Mouse (Mus musculus) common myeloid progenitor, adult 5-6 weeks (primary cell): Measurements from ENCODE around the gene Akap7. TPM values are rescaled to one million over a fixed set of nuclear protein-coding genes. Genes with fewer than 3 reads are reported as not detected.
A peak's percentile ranks its signal among the peaks of the same experiment; 100 is the strongest.

ENCODE experiments used
- ATAC-seq: replicated peaks from 2 replicates; pipeline ENCODE4 v1.8.0; 2016; ENCODE audit warnings: low read depth, mild to moderate bottlenecking, moderate TSS enrichment, inconsistent platforms; ENCODE audit not compliant: poor library complexity, severe bottlenecking
- total RNA-seq: library from RNA; stranded (forward); fragments of 200-1000, 187-1606 nt; gene quantifications from 2 replicates; pipeline ENCODE4 v1.2.3, GENCODE M21; 2017

The Akap7 gene
- total RNA-seq, 1 experiment from 2014 or later = 24.2 TPM

DNA sequence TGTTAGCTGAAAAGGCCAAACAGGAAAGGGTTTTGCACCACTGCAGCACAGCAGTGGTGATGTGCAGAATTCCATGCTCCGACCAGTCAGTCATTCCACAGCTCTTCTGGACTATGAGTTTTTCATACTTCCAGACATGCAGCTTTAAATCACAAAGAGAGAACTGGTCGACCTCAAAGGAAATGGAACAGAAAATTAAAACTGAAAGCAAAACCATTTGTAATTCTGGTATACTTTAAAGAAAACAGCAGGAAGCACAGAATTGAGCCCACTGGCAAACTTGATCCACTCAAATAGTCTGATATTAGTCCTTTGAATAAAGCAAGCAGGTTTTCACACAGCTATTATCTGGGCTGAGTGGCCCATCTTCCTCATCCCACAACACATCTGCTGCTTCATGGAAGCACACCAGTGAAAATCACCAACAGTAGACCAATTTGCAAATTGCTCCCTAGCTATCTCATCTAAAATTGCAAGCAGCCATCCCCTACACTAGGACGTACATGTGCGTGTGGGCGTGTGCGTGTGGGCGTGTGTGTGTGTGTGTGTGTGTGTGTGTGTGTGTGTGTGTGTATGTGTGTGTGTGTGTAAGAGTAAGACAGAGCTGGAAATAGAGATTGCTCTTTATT is 156.4 kb downstream of the Akap7 start:
- ATAC-seq = no peak

DNA sequence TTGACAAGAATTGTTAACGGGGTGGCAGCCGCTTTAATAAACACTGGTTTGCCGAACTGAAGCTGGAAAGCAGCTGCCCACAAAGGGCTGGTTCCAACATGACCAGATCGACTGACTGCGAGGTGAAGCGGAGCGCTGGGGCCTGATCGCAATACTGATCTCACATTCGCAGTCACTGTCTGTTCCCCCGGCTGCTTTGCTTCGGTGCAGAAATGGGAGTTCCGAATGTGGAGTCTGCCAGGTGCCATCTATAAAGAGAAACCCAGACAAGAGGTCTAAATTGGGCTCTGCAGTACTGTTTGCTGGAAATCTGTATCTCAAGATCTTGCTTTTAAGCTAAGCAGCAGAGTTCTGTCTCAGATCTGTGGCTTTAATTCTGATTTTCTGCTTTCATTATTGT is 161.8 kb downstream of the Akap7 start:
- no peak for ATAC-seq

DNA sequence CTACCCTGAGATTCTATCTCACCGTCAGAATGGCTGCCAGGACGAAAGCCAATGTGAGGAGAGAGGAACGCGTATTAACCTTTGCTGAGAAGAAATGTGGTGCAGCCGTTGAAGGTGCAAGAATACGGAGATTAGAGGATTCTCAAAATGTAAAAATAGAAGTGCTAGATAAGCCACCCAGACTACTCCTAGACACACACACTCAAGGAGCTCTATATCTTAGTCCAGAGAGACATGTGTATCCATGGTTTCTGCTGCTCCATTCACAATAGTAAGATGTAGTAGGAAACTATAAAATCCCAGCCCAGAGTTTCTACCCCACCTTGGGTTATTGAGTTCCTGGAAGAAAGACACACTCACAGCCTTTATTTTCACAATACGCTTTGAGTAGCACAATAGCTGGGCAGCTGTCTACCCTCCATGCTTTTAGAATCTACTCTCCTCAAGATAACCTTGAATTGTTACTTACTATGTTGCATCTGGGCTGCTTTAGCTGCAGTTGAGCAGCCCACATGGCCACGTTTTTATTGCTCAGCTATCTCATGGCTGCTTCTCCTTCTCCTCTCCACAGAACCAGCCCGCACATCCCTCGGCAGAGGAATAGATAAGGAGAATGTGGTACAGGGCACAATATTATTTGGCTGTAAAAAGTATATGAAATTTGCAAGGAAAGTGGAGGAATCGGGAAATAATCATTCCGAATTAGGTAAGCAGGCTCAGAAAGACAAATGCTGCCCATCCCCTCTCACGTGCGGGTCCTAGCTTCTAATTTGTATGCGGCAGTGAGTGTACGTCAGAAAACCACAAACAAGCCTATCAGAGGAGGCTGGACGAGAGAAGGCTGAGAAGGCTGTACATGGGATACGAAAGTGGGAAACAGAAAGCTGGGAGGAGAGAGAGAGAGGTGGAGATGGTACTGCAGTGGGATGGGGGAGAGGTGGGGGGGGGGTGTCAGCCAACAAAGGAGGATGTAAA is 162.6 kb downstream of the Akap7 start:
- ATAC-seq = peak; percentile 56

DNA sequence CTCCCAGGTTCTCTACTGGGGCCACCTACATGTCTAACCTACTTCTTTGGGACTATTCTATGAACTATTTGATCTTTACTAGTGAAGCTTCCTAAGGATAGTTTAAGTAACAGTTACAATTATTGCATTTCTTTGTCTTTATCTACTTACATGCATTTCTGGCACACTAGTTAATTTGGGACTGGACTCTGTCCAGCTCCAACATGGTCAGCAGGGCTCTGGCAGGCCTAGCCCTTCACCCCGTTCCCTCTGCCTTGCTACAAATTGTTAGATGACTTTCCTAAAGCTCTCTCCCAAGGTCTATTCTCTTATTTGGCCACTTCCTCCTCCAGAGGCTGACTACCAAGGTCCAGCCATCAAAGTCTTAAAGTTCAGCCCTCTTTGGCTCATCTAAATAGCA is 165.9 kb downstream of the Akap7 start:
- no peak for ATAC-seq

DNA sequence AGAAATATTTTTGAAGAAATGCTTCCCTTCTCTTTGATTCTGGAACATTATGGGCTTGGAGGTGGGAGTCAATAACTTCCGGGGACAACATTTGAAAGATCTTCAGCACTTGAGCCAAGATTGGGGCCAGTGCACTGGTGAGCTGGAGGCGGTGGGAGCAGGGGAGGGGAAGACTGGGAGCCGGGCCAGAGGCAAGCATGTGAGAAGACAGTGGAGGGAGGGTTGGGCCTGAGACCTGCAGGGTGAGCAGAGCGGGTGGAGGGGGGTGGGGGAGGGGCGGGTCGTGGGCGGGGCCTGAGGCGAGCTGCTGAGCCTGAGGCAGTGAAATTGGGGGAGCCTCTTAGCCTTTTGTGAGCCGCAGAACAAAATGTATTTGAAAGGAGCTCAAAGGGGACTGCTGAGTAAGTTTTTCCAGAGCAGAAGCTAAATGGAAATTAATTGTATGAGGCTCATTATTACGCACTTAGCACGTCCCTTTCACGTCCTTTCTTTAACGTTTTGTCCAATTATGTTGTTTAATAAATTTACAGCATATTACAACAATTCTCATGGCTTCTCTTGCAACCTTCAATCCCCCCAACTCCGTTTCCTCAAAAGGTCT is 167.4 kb downstream of the Akap7 start:
- ATAC-seq = no peak

DNA sequence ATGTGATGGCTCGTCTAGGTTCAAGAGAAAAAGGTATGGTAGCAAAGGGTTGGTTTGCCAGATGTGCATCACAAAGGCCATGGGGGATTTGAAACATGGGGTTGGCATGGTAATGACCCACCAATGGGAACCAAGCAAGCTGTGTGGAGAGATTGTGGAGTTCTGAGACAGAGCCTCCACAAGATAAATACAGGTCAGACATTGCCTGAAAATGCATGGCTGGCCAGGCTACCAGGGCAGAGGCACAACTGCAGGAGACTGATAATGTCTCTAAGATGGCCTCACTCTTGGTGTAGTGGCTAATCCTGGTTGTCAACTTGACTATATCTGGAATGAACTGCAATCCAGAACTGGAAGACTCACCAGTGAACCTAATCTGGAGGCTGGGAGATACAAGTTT is 174.1 kb downstream of the Akap7 start:
- no peak for ATAC-seq

DNA sequence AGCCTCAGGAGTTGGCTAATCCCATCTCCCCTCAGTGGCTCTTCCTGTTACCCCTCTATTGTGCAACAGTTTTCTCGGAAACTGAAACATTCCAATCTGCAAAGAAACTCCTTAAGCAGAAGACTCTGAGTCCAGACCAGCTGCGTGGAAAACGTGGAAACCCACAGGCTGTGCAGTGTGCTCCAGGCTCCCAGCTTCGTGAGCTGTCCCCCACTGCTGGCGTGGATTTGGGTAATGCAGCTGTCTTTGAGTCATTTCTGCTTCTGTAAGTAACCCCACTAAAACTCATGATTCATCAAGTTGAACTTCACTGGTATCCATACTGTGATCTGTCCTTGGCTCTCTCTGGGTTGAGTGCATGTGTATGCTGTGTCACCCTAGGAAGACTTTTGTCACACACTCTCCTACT is 179.2 kb downstream of the Akap7 start:
- peak; percentile 73 for ATAC-seq

DNA sequence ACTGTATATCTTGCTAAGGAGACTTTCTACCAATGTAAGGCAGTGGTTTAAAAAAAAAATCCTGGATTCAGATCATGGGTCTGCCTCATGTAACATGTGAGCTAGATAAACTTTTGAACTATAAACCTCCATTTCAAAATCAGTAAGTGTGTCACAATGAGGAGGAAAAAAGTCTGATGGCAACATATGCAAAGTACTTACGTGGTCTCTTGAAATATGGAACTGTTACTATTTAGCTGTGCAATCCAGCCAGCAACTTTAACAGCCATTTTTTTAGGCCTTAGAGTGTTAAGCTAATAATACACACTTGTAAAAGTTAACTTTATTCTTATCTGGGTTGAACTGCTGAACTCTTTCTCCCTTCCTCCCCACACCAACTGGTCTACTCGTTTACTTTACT is 181.6 kb downstream of the Akap7 start:
- no peak for ATAC-seq

DNA sequence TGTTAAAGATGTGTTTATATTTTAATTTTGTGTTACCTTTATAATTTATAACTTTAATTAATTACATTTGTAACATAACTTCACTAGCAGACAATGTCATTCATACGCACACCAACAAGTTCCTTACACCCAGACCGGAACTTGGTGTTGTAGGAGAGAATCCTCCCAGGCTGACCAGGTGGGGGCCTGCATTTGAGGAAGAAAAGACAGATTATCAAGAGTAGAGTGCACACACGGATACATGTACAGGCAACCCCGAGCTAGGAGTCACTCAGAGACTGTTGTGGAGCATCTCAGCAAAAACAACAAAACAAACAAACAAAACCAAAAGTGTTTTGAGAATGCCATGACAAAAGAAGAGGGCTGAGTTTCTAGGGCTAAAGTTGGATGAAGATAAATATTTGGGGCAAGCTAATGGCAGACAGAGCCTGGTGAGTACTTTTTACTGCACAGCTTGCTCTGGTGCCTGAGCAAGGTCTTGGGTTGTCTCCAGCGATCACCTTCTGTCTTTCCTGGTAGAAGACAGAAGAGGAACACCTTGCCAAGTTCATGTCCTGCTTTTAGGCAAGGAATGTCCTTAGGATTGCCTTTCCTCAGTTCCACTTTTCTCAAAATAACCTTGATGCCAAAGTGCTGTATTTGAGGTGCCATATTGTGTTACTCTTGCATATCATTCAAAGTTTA is 186.7 kb downstream of the Akap7 start:
- no peak for ATAC-seq

Other genes with a start within 250 kb of the Akap7 start
- 27.3 and 35.8 TPM in 2 replicates for gene Epb41l2, start 51.9 kb upstream of the Akap7 start, total RNA-seq
- gene Smlr1, start 228.4 kb upstream of the Akap7 start, total RNA-seq = not detected in 2 replicates